Mouse (Mus musculus) Patski (cell line): ENCODE measurements around the gene Sin3b. TPM values are rescaled to one million over a fixed set of nuclear protein-coding genes. Genes with fewer than 3 reads are reported as not detected.

Experiments used
- ATAC-seq: fragments of 100-300 bp; one replicate; pipeline ENCODE4 v1.8.0; 2021
- CTCF ChIA-PET: fragments of 350-600 bp; sonication (Branson Sonifier 250); formaldehyde crosslinking; loops from one replicate; lab custom pipeline; 2022; ENCODE audit warnings: inconsistent platforms; lab: Charles Lee
- POLR2A ChIA-PET: fragments of 350-600 bp; sonication (Branson Sonifier 250); formaldehyde crosslinking; loops from one replicate; lab custom pipeline; 2022; ENCODE audit warnings: antibody characterized with exemption, inconsistent platforms; lab: Charles Lee
- DNase-seq: peaks from one replicate; pipeline ENCODE4 v3.0.0-alpha.2; 2011; ENCODE audit warnings: low read depth, low spot score
- H3K27me3 ChIP-seq: fragments of 371-371 bp; one replicate; pipeline ENCODE4 v1.5.1; 2021
- CTCF ChIP-seq: fragments of 100-300 bp; IDR thresholded peaks from one replicate; pipeline ENCODE4 v1.5.1; 2021
- in situ Hi-C: fragments of 300-500 bp; cut with MboI; formaldehyde crosslinking; loops from 3 replicates; pipeline ENCODE4 v1.11.1; 2018; ENCODE audit warnings: low pct_unique_long_range_greater_than_20kb, mixed read lengths
- polyA plus RNA-seq: library from polyadenylated mRNA; unstranded; gene quantifications from one replicate; pipeline ENCODE4 v1.2.3, GENCODE M21; 2021

The Sin3b gene
- polyA plus RNA-seq, 1 experiment from 2014 or later = 194 TPM

GRCm38 (mm10) chr8:72752289-72752688 lies 29.2 kb downstream of the Sin3b start:
- POLR2A ChIA-PET = no interaction called here
- in situ Hi-C loops = no loop called here
- DNase-seq (no peak), ATAC-seq (no peak)
- no peak for TF ChIP-seq CTCF
- H3K27me3 ChIP-seq = no peaks in the 10 kb centered on the region
- CTCF ChIA-PET = interaction anchor here (1.5 kb wide), 1 partner anchor 72 kb away, joined by 4 read pairs; no protein-coding TSS in a partner anchor

- ATAC-seq (no peak), DNase-seq (no peak)
- H3K27me3 ChIP-seq = no peaks in the 10 kb centered on the region
- CTCF ChIA-PET = no interaction called here
- in situ Hi-C loops = no loop called here
- TF ChIP-seq CTCF = no peak
- POLR2A ChIA-PET = no interaction called here
These were observed 30.1 kb downstream of the Sin3b start for GRCm38 (mm10) chr8:72753165-72753564.

GRCm38 (mm10) chr8:72753781-72754180 lies 30.7 kb downstream of the Sin3b start:
- no peaks in the 10 kb centered on the region for H3K27me3 ChIP-seq
- ChIA-PET CTCF (interaction anchor here (1.4 kb wide), 1 partner anchor 10 kb away, joined by 4 read pairs; no protein-coding TSS in a partner anchor), POLR2A (no interaction called here)
- TF ChIP-seq CTCF = no peak
- DNase-seq (no peak), ATAC-seq (no peak)
- in situ Hi-C loops = no loop called here

GRCm38 (mm10) chr8:72756031-72756430 lies 32.9 kb downstream of the Sin3b start:
- no peak for TF ChIP-seq CTCF
- CTCF ChIA-PET = no interaction called here
- POLR2A ChIA-PET = no interaction called here
- in situ Hi-C loops = no loop called here
- H3K27me3 ChIP-seq = no peaks in the 10 kb centered on the region
- ATAC-seq (peak; percentile 14), DNase-seq (no peak)

- CTCF ChIA-PET = no interaction called here
- ATAC-seq (no peak), DNase-seq (no peak)
- POLR2A ChIA-PET = no interaction called here
- H3K27me3 ChIP-seq = no peaks in the 10 kb centered on the region
- in situ Hi-C loops = no loop called here
- TF ChIP-seq CTCF = no peak
These were observed 33.8 kb downstream of the Sin3b start for GRCm38 (mm10) chr8:72756771-72757390.

- in situ Hi-C loops = no loop called here
- H3K27me3 ChIP-seq = no peaks in the 10 kb centered on the region
- ATAC-seq (no peak), DNase-seq (no peak)
- ChIA-PET CTCF (interaction anchor here (1.1 kb wide), 1 partner anchor 9 kb away, joined by 3 read pairs; no protein-coding TSS in a partner anchor), POLR2A (no interaction called here)
- no peak for TF ChIP-seq CTCF
These were observed 34.5 kb downstream of the Sin3b start for GRCm38 (mm10) chr8:72757426-72758195.

GRCm38 (mm10) chr8:72758310-72758709 lies 35.2 kb downstream of the Sin3b start:
- no peak for TF ChIP-seq CTCF
- no peaks in the 10 kb centered on the region for H3K27me3 ChIP-seq
- no peak for DNase-seq
- in situ Hi-C loops = no loop called here
- ChIA-PET POLR2A (interaction anchor here (0.6 to 0.7 kb wide), 2 partner anchors 24 to 31 kb away, joined by 4 to 5 read pairs; no protein-coding TSS in a partner anchor), CTCF (interaction anchor here (1.1 kb wide), 1 partner anchor 10 kb away, joined by 3 read pairs; no protein-coding TSS in a partner anchor)
- ATAC-seq = no peak

- ATAC-seq = no peak
- ChIA-PET POLR2A (no interaction called here), CTCF (interaction anchor here (1.0 to 1.6 kb wide), 2 partner anchors 10 kb away, joined by 3 read pairs; no protein-coding TSS in a partner anchor)
- no peaks in the 10 kb centered on the region for H3K27me3 ChIP-seq
- no peak for DNase-seq
- TF ChIP-seq CTCF = no peak
- in situ Hi-C loops = no loop called here
These were observed 37.1 kb downstream of the Sin3b start for GRCm38 (mm10) chr8:72760216-72760615.

- TF ChIP-seq CTCF = no peak
- in situ Hi-C loops = no loop called here
- ChIA-PET CTCF (interaction anchor here (1.6 kb wide), 1 partner anchor 9 kb away, joined by 3 read pairs; no protein-coding TSS in a partner anchor), POLR2A (no interaction called here)
- ATAC-seq (no peak), DNase-seq (no peak)
- no peaks in the 10 kb centered on the region for H3K27me3 ChIP-seq
These were observed 38.4 kb downstream of the Sin3b start, which contains the start of gene F2rl3 for GRCm38 (mm10) chr8:72761322-72762051. Gene F2rl3 (plus strand): TSS chr8:72761880.

- DNase-seq (no peak), ATAC-seq (no peak)
- H3K27me3 ChIP-seq = peaks cover 4% of the 10 kb centered on the region
- no peak for TF ChIP-seq CTCF
- ChIA-PET POLR2A (no interaction called here), CTCF (no interaction called here)
- in situ Hi-C loops = no loop called here
These were observed 39.2 kb downstream of the Sin3b start for GRCm38 (mm10) chr8:72762306-72762705.
